Mouse (Mus musculus): Measurements from ENCODE around the gene Tbx4. TPM values are rescaled to one million over a fixed set of nuclear protein-coding genes. Genes with fewer than 3 reads are reported as not detected.

Gene Tbx4
- total and polyA plus RNA-seq, 3 experiments, result 0.12 to 0.64 TPM; not detected in 1

DNA sequence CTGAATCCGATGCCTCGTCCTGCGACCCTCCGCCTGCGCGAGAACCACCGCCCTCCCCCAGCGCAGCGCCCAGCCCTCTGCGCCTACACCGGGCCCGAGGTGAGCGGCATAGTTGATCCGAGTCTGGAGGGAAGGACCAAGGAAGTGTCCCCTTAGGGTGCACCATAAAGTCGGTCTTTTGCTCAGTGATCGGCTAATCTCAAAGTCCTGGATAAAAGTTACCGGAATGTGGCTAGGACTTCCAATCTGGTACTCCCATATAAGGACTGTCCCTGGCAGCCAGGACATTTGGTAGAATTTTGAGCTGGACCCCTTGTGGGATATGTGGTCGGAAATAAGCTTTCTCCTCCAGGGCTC is 49.0 kb upstream of the Tbx4 start:
- Histone ChIP-seq H3K27me3 (ENCODE audit: control insufficient read depth in 1 of 2, insufficient read depth in 2 of 2, low read length in 2 of 2) (no peaks in the 10 kb centered on the region), H3K9ac (ENCODE audit: control insufficient read depth, low read depth, low read length, poor library complexity, severe bottlenecking) (no peak overlapping the region), H3K4me3 (ENCODE audit: control insufficient read depth in 1 of 2, insufficient read depth in 1 of 2, low read depth in 2 of 2, low read length in 2 of 2) (no peak overlapping the region), H3K79me2 (ENCODE audit: control insufficient read depth, insufficient read depth, low read length, poor library complexity) (no peaks in the 10 kb centered on the region; the same call in 1 of the 2 replicates), H3K27ac (ENCODE audit: control insufficient read depth, low read depth, low read length) (no peak overlapping the region), H3K9me3 (replicated peaks; ENCODE audit: insufficient read depth, low read length) (no peaks in the 10 kb centered on the region), H3K36me3 (ENCODE audit: control insufficient read depth in 1 of 2, insufficient read depth in 2 of 2, low read length in 2 of 2) (no peaks in the 10 kb centered on the region), H3K4me1 (ENCODE audit: control insufficient read depth in 1 of 2, insufficient read depth in 2 of 2, low read length in 2 of 2) (no peaks in the 10 kb centered on the region)
- DNase-seq (ENCODE audit: low read depth, low spot score), result no peak
- no peak for TF ChIP-seq KAT2A (conservative IDR thresholded peaks at IDR 0.05; ENCODE audit: low read depth, low read length)
- no peak for TF ChIP-seq EP300 (IDR thresholded peaks at IDR 0.05; ENCODE audit: low read depth in 1 of 2, low read length in 2 of 2)
- no peak for TF ChIP-seq ZNF384 (IDR thresholded peaks at IDR 0.05; ENCODE audit: low read depth, low read length)
- TF ChIP-seq RCOR1 (IDR thresholded peaks at IDR 0.05; ENCODE audit: low read depth, low read length), result no peak
- TF ChIP-seq ZC3H11A (IDR thresholded peaks at IDR 0.05; ENCODE audit: low read depth, low read length), result no peak
- no peak for TF ChIP-seq TBP (IDR thresholded peaks at IDR 0.05; ENCODE audit: low read depth, low read length)
- TF ChIP-seq MAX (IDR thresholded peaks at IDR 0.05; ENCODE audit: low read length), result no peak
- TF ChIP-seq CHD1 (IDR thresholded peaks at IDR 0.05; ENCODE audit: low read depth, low read length), result no peak
- TF ChIP-seq ELF1 (IDR thresholded peaks at IDR 0.05; ENCODE audit: low read depth, low read length), result no peak
- TF ChIP-seq MYC (IDR thresholded peaks at IDR 0.05; ENCODE audit: low read depth, low read length), result no peak
- no peak for TF ChIP-seq GATA1 (IDR thresholded peaks at IDR 0.05; ENCODE audit: low read depth, low read length)
- TF ChIP-seq ZMIZ1 (IDR thresholded peaks at IDR 0.05; ENCODE audit: low read depth, low read length), result no peak
- TF ChIP-seq UBTF (IDR thresholded peaks at IDR 0.05; ENCODE audit: borderline replicate concordance, insufficient read depth, low read depth, low read length), result no peak
- TF ChIP-seq MEF2A (IDR thresholded peaks at IDR 0.05; ENCODE audit: extremely low read depth, insufficient replicate concordance, low read depth, low read length, poor library complexity, severe bottlenecking), result no peak
- TF ChIP-seq NRF1 (IDR thresholded peaks at IDR 0.05; ENCODE audit: insufficient read depth, low read depth, low read length, poor library complexity, severe bottlenecking), result no peak
- no peak for TF ChIP-seq E2F4 (IDR thresholded peaks at IDR 0.05; ENCODE audit: borderline replicate concordance, low read depth, low read length)
- TF ChIP-seq POLR2AphosphoS2 (IDR thresholded peaks at IDR 0.05; ENCODE audit: low read length), result no peak

DNA sequence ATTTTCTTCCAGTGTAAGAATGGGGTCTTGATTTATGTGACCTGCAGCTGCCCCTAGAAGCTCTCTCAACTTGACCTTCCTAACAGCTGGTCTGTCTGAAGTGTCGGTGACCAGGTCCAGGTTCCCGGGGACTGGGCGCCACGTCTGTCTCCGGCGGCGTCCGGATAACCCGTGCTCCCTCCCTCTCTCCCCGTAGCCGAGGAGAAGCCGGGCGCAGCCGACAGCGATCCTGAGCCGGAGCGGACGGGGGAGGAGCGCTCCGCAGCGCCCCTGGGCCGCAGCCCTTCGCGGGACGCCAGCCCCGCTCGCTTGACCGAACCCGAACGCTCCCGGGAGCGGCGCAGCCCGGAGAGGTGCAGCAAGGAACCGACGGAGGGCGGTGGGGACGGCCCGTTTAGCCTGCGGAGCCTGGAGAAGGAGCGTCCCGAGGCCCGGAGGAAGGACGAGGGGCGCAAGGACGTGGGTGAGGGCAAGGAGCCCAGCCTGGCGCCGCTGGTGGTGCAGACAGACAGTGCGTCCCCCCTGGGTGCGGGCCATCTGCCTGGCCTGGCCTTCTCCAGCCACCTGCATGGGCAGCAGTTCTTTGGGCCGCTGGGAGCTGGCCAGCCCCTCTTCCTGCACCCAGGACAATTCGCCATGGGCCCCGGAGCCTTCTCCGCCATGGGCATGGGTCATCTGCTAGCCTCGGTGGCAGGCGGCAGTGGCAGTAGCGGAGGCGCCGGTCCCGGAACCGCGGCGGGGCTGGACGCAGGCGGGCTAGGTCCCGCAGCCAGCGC is 48.4 kb upstream of the Tbx4 start:
- TF ChIP-seq ZC3H11A (IDR thresholded peaks at IDR 0.05; ENCODE audit: low read depth, low read length), result no peak
- TF ChIP-seq CHD1 (IDR thresholded peaks at IDR 0.05; ENCODE audit: low read depth, low read length), result no peak
- TF ChIP-seq POLR2AphosphoS2 (IDR thresholded peaks at IDR 0.05; ENCODE audit: low read length), result no peak
- TF ChIP-seq KAT2A (conservative IDR thresholded peaks at IDR 0.05; ENCODE audit: low read depth, low read length), result no peak
- no peak for TF ChIP-seq CHD2 (IDR thresholded peaks at IDR 0.05; ENCODE audit: low read length)
- TF ChIP-seq MEF2A (IDR thresholded peaks at IDR 0.05; ENCODE audit: extremely low read depth, insufficient replicate concordance, low read depth, low read length, poor library complexity, severe bottlenecking), result no peak
- no peak for TF ChIP-seq NELFE (IDR thresholded peaks at IDR 0.05; ENCODE audit: low read depth, low read length)
- TF ChIP-seq E2F4 (IDR thresholded peaks at IDR 0.05; ENCODE audit: borderline replicate concordance, low read depth, low read length), result no peak
- no peak for TF ChIP-seq CTCF (IDR thresholded peaks at IDR 0.05 in 2 of 3, conservative IDR thresholded peaks at IDR 0.05 in 1 of 3; ENCODE audit: control insufficient read depth in 1 of 3, insufficient read depth in 1 of 3, low read depth in 2 of 3, low read length in 3 of 3, poor library complexity in 1 of 3, severe bottlenecking in 1 of 3)
- no peaks in the 10 kb centered on the region; the same call in 1 of the 2 replicates for H3K79me2 ChIP-seq (ENCODE audit: control insufficient read depth, insufficient read depth, low read length, poor library complexity)
- no peaks in the 10 kb centered on the region for H3K4me1 ChIP-seq (ENCODE audit: control insufficient read depth in 1 of 2, insufficient read depth in 2 of 2, low read length in 2 of 2)
- H3K36me3 ChIP-seq (ENCODE audit: control insufficient read depth in 1 of 2, insufficient read depth in 2 of 2, low read length in 2 of 2), result no peaks in the 10 kb centered on the region
- DNase-seq (ENCODE audit: low read depth, low spot score), result no peak
- no peak overlapping the region for H3K4me3 ChIP-seq (ENCODE audit: control insufficient read depth in 1 of 2, insufficient read depth in 1 of 2, low read depth in 2 of 2, low read length in 2 of 2)
- H3K9me3 ChIP-seq (replicated peaks; ENCODE audit: insufficient read depth, low read length), result no peaks in the 10 kb centered on the region
- H3K27ac ChIP-seq (ENCODE audit: control insufficient read depth, low read depth, low read length), result no peak overlapping the region
- no peak overlapping the region for H3K9ac ChIP-seq (ENCODE audit: control insufficient read depth, low read depth, low read length, poor library complexity, severe bottlenecking)
- H3K27me3 ChIP-seq (ENCODE audit: control insufficient read depth in 1 of 2, insufficient read depth in 2 of 2, low read length in 2 of 2), result no peaks in the 10 kb centered on the region

Measured in MEL (cell line).